Mouse (Mus musculus): ENCODE results near the gene Gm20219. TPM values are rescaled to one million over a fixed set of nuclear protein-coding genes. Genes with fewer than 3 reads are reported as not detected.

Gm20219 gene
- 6.4 and 8.6 TPM in 2 replicates for total RNA-seq (2023)

GRCm38 (mm10) chr17:56554122-56554551, at the start of gene Gm20219:
Gene Gm20219, minus strand, starts transcription at chr17:56554387.

GRCm38 (mm10) chr17:56584257-56585130, 30.3 kb upstream of the Gm20219 start, which contains the start of the genes Safb2 and Safb:
Gene Safb2, minus strand, starts transcription at chr17:56584585.
Gene Safb, plus strand, starts transcription at chr17:56584825.

DNA sequence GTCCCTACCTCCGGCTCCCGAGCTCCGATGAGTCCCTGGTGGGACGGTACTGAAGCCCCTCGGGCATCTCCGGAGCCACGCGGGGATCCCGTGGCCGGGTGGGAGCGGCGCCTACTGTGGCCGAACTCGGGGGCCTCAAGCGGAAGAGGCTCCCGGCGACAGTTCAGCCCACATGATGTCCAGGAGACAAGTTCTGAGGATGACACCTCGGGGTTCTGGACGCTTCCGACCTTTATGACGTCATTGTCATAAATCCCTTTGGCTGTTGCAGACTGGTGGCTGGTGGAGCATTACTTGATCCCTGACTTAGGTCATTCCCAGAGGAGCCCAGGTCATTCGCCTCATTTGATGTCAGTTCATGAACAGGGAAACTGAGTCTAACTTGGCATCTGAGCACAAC, 41.9 kb downstream of the Gm20219 start, which contains the start of gene Znrf4:
Gene Znrf4, minus strand, starts transcription at position 122 of the 400 bp plus-strand sequence.

Other genes starting within 250 kb of the Gm20219 start
- gene Kdm4b, start 228.3 kb downstream of the Gm20219 start, total RNA-seq (2023) = 15.9 and 22.0 TPM in 2 replicates
- gene Ptprs, start 77.9 kb downstream of the Gm20219 start, total RNA-seq (2023) = 14.9 and 20.6 TPM in 2 replicates
- not detected in 2 replicates for gene Znrf4, start 42.0 kb downstream of the Gm20219 start, total RNA-seq (2023)
- 354 and 536 TPM in 2 replicates for gene Safb2, start 30.2 kb upstream of the Gm20219 start, total RNA-seq (2023)
- gene Safb, start 30.4 kb upstream of the Gm20219 start, total RNA-seq (2023) = 163 and 266 TPM in 2 replicates
- 34.1 and 47.2 TPM in 2 replicates for gene 2410015M20Rik, start 55.4 kb upstream of the Gm20219 start, total RNA-seq (2023)
- 138 and 292 TPM in 2 replicates for gene Rpl36, start 59.0 kb upstream of the Gm20219 start, total RNA-seq (2023)
- gene Lonp1, start 72.5 kb upstream of the Gm20219 start, total RNA-seq (2023) = 18.7 and 28.1 TPM in 2 replicates
- gene Catsperd, start 73.8 kb upstream of the Gm20219 start, total RNA-seq (2023) = 3.3 and 4.5 TPM in 2 replicates
- gene Ranbp3, start 118.9 kb upstream of the Gm20219 start, total RNA-seq (2023) = 49.4 and 62.2 TPM in 2 replicates
- gene Ndufa11, start 163.4 kb upstream of the Gm20219 start, total RNA-seq (2023) = 27.1 and 42.7 TPM in 2 replicates
- gene Vmac, start 163.6 kb upstream of the Gm20219 start, total RNA-seq (2023) = 1.1 and 1.7 TPM in 2 replicates
- not detected in 2 replicates for gene Nrtn, start 203.1 kb upstream of the Gm20219 start, total RNA-seq (2023)
- gene Dus3l, start 210.4 kb upstream of the Gm20219 start, total RNA-seq (2023) = 13.8 and 18.0 TPM in 2 replicates
- 0.47 TPM in 1 of 2 replicates, not detected in the other for gene Prr22, start 215.9 kb upstream of the Gm20219 start, total RNA-seq (2023)